Mouse (Mus musculus): ENCODE measurements around the gene Osbpl8.

GRCm38 (mm10) chr10:111137905-111138304, 26.6 kb upstream of the Osbpl8 start:
- no peak for TF ChIP-seq CTCF (IDR thresholded peaks at IDR 0.05; ENCODE audit: low read depth, low read length)
- TF ChIP-seq POLR2A (IDR thresholded peaks at IDR 0.05; ENCODE audit: extremely low read depth, insufficient read depth, low read length): no peak

All from liver, adult 2 months (tissue).